Mouse (Mus musculus) forebrain, postnatal 0 days (tissue): ENCODE data around the gene Pold3. TPM values are rescaled to one million over a fixed set of nuclear protein-coding genes. Genes with fewer than 3 reads are reported as not detected.

ENCODE experiments used
- ATAC-seq: fragments of 200-750 bp; cut with Nextera tagmentation; 2 replicates; pipeline ENCODE4 v1.8.0; 2017; ENCODE audit warnings: mild to moderate bottlenecking, moderate library complexity
- DNase-seq: peaks from one replicate; pipeline ENCODE4 v3.0.0-alpha.2; 2015
- H3K27ac ChIP-seq: fragments of 300-500 bp; sonication (generic); 2 replicates; pipeline ENCODE4 v1.5.1; 2014; ENCODE audit warnings: low read depth, mild to moderate bottlenecking, antibody characterized with exemption, low read length, moderate library complexity, mixed read lengths
- H3K27me3 ChIP-seq: fragments of 300-500 bp; sonication (generic); 2 replicates; pipeline ENCODE4 v1.6.1; 2014; ENCODE audit warnings: mild to moderate bottlenecking, low read length, mixed read lengths; ENCODE audit not compliant: insufficient read depth
- H3K36me3 ChIP-seq: fragments of 300-500 bp; sonication (generic); 2 replicates; pipeline ENCODE4 v1.6.1; 2014; ENCODE audit warnings: mild to moderate bottlenecking, moderate library complexity; ENCODE audit not compliant: insufficient read depth
- H3K4me1 ChIP-seq: fragments of 300-500 bp; sonication (generic); 2 replicates; pipeline ENCODE4 v1.6.1; 2014; ENCODE audit warnings: antibody characterized with exemption; ENCODE audit not compliant: insufficient read depth
- H3K4me2 ChIP-seq: fragments of 300-500 bp; sonication (generic); 2 replicates; pipeline ENCODE4 v1.6.1; 2014; ENCODE audit warnings: low read depth, mild to moderate bottlenecking, moderate library complexity
- H3K4me3 ChIP-seq: fragments of 300-500 bp; sonication (generic); 2 replicates; pipeline ENCODE4 v1.5.1; 2014; ENCODE audit warnings: low read depth, low read length, mixed read lengths
- H3K9ac ChIP-seq: fragments of 300-500 bp; sonication (generic); 2 replicates; pipeline ENCODE4 v1.6.1; 2014; ENCODE audit warnings: mild to moderate bottlenecking
- H3K9me3 ChIP-seq: fragments of 300-500 bp; sonication (generic); 2 replicates; pipeline ENCODE4 v1.6.1; 2016; ENCODE audit warnings: low read length
- CTCF ChIP-seq: sonication (generic); IDR thresholded peaks from 2 replicates; pipeline ENCODE4 v1.5.1; 2016; ENCODE audit warnings: antibody characterized with exemption, control low read depth, low read depth
- WGBS: fragments of 180-500 bp; shearing (Covaris S2); extraction: QIAGEN DNeasy Blood & Tissue Kit; methylation state at CpG from one replicate; pipeline ENCODE4 v1.1.7; 2014; 5-methylcytosine and 5-hydroxymethylcytosine counted together
- polyA plus RNA-seq: library from polyadenylated mRNA; unstranded; fragments of >200 nt; fragmentation: Nextera tagmentation; extraction: Ambion mirVana; gene quantifications from 2 replicates; pipeline ENCODE4 v1.2.1, GENCODE M21; 2015
- total RNA-seq: library from RNA; depleted of rRNA; stranded (reverse); fragments of >200 nt; gene quantifications from 2 replicates; pipeline ENCODE4 v1.2.3, GENCODE M21; 2014

The Pold3 gene
- total and polyA plus RNA-seq, 2 experiments from 2014 or later: 40.1 to 48.7 TPM

DNA sequence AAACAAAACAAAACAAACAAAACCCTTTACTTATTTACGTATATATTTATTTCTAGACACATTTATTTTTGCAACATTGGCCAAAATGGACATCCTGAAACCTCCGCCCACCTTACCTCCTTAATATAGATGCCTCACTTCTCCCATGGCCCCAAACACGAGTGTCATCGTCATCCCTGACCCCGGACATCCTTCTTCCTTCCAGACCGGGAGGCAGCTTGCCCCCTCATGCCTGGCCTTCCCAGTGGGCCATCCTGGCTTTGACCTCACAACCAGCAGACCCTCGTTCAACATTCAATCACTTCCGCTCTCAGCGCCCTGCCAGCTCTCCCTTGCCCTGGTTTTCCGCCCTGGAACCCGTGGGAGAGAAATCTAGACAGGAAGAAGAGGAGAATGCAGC is 29.3 kb upstream of the Pold3 start:
- TF ChIP-seq CTCF: no peak
- Histone ChIP-seq H3K9me3 (no peaks in the 10 kb centered on the region), H3K27me3 (no peaks in the 10 kb centered on the region), H3K4me1 (no peaks in the 10 kb centered on the region), H3K9ac (no peak overlapping the region), H3K4me2 (no peak overlapping the region), H3K36me3 (no peaks in the 10 kb centered on the region), H3K27ac (no peak overlapping the region), H3K4me3 (no peak overlapping the region)
- no peak for DNase-seq
- ATAC-seq: no peak
- WGBS: 87% methylated on average over 11 of the region's 11 CpGs

- Histone ChIP-seq H3K36me3 (no peaks in the 10 kb centered on the region), H3K9me3 (no peaks in the 10 kb centered on the region), H3K4me1 (no peaks in the 10 kb centered on the region), H3K9ac (no peak overlapping the region), H3K4me2 (no peak overlapping the region), H3K27ac (no peak overlapping the region), H3K27me3 (no peaks in the 10 kb centered on the region; the same call in 1 of the 2 replicates), H3K4me3 (no peak overlapping the region)
- ATAC-seq (no peak), DNase-seq (no peak)
- no peak for TF ChIP-seq CTCF
- WGBS: 53% methylated on average over 10 of the region's 10 CpGs
These were observed 28.7 kb upstream of the Pold3 start for GRCm38 (mm10) chr7:100150086-100150485.

DNA sequence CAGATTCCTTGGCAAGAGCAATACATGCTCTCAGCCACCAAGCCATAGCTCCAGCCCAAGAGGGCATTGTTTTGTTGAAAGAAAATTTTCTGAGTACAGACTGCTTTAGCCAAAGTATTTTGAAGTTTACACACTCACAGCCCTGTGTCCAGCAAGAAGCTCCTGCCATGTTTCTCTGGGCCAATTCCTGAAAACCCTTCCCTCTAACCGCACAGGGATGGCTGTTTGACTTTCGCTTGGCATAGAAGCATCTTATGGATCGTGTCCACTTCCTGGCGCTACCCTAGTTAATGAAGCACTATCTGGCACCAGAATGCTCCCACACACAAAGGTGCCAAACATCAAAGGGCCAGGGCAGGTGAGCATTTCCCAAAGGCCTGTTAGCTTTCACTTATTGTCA is 27.2 kb upstream of the Pold3 start:
- no peak for ATAC-seq
- no peak overlapping the region for H3K4me3 ChIP-seq

GRCm38 (mm10) chr7:100140591-100140990 is 19.2 kb upstream of the Pold3 start:
- Histone ChIP-seq H3K27me3 (no peaks in the 10 kb centered on the region; the same call in 1 of the 2 replicates), H3K27ac (no peak overlapping the region), H3K4me3 (no peak overlapping the region), H3K9me3 (no peaks in the 10 kb centered on the region), H3K4me1 (no peaks in the 10 kb centered on the region), H3K9ac (no peak overlapping the region), H3K4me2 (no peak overlapping the region), H3K36me3 (no peaks in the 10 kb centered on the region)
- WGBS: 83% methylated on average over 1 of the region's 1 CpGs
- no peak for TF ChIP-seq CTCF
- no peak for ATAC-seq
- DNase-seq: no peak

More for the DNA sequence above, 27.2 kb upstream of the Pold3 start:
- Histone ChIP-seq H3K9me3 (no peaks in the 10 kb centered on the region), H3K4me1 (no peaks in the 10 kb centered on the region), H3K4me2 (no peak overlapping the region), H3K36me3 (no peaks in the 10 kb centered on the region), H3K27ac (no peak overlapping the region), H3K9ac (no peak overlapping the region), H3K27me3 (no peaks in the 10 kb centered on the region; the same call in 1 of the 2 replicates)
- WGBS: 90% methylated on average over 4 of the region's 4 CpGs
- TF ChIP-seq CTCF: no peak
- DNase-seq: no peak

- no peak for TF ChIP-seq CTCF
- H3K27me3 ChIP-seq: no peaks in the 10 kb centered on the region
- H3K36me3 ChIP-seq: no peaks in the 10 kb centered on the region
- H3K9me3 ChIP-seq: no peaks in the 10 kb centered on the region
- no peak overlapping the region for H3K4me3 ChIP-seq
- no peak overlapping the region for H3K9ac ChIP-seq
- ATAC-seq: no peak
- H3K4me2 ChIP-seq: no peak overlapping the region
- H3K4me1 ChIP-seq: no peaks in the 10 kb centered on the region
- DNase-seq: no peak
- 90% methylated on average over 4 of the region's 4 CpGs for WGBS
- no peak overlapping the region for H3K27ac ChIP-seq
These were observed 16.7 kb upstream of the Pold3 start for GRCm38 (mm10) chr7:100138075-100138474.

DNA sequence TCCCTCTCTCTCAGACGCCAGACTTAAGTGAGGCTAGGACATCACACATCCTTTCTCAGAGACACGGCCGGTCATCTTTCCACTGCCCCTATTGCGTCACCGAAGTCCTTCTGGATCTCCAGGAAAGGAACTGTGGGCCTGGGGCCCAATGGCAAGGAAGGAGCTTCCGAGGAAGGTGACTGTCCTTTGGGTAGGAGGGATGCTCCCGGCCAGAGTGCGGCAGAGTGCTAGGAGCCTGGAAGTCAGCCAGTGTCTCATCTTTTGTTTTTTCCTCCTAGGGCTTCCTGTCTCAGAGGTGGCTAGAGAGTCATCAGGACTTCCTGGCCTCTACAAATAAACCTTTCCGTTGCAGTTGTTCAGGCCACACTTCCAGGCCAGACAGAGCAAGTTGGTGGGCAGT is 15.7 kb upstream of the Pold3 start:
- ATAC-seq: no peak
- no peak overlapping the region for H3K4me3 ChIP-seq
- H3K36me3 ChIP-seq: no peaks in the 10 kb centered on the region
- H3K9me3 ChIP-seq: no peaks in the 10 kb centered on the region
- H3K4me1 ChIP-seq: no peaks in the 10 kb centered on the region
- no peaks in the 10 kb centered on the region for H3K27me3 ChIP-seq
- no peak for TF ChIP-seq CTCF
- no peak for DNase-seq
- no peak overlapping the region for H3K27ac ChIP-seq
- 86% methylated on average over 9 of the region's 9 CpGs for WGBS
- no peak overlapping the region for H3K9ac ChIP-seq
- H3K4me2 ChIP-seq: no peak overlapping the region

- ATAC-seq (no peak), DNase-seq (no peak)
- Histone ChIP-seq H3K4me2 (no peak overlapping the region), H3K9me3 (no peaks in the 10 kb centered on the region), H3K27ac (no peak overlapping the region), H3K9ac (no peak overlapping the region), H3K4me1 (no peaks in the 10 kb centered on the region), H3K4me3 (no peak overlapping the region), H3K27me3 (no peaks in the 10 kb centered on the region), H3K36me3 (no peaks in the 10 kb centered on the region)
- WGBS: 50% methylated on average over 1 of the region's 1 CpGs
- no peak for TF ChIP-seq CTCF
These were observed 11.0 kb upstream of the Pold3 start for GRCm38 (mm10) chr7:100132379-100132778.

DNA sequence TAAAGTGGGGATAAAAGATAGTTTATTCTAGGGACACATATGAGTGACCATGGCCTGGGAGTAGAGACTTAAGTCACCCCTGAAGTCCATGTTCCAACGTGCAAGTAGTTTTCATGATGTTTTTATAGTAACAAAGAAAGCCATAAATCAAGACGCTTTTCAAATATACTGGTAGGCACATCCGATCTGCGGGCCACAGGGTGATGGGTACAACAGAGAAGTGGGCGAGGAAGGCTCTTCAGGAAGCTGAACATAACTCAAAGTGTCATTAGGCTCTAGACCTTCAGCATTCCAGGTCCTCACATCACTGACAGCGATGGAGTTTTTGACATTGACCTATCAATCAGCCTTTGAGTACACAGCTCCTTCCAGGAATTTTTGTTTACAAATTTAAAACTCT is 9.2 kb upstream of the Pold3 start:
- 79% methylated on average over 6 of the region's 6 CpGs for WGBS
- no peak for ATAC-seq
- H3K9me3 ChIP-seq: no peaks in the 10 kb centered on the region
- TF ChIP-seq CTCF: no peak
- no peak overlapping the region for H3K4me3 ChIP-seq
- no peaks in the 10 kb centered on the region for H3K4me1 ChIP-seq
- H3K9ac ChIP-seq: no peak overlapping the region
- no peaks in the 10 kb centered on the region for H3K36me3 ChIP-seq
- no peaks in the 10 kb centered on the region for H3K27me3 ChIP-seq
- no peak overlapping the region for H3K4me2 ChIP-seq
- DNase-seq: no peak
- H3K27ac ChIP-seq: no peak overlapping the region
